Mouse (Mus musculus) hindbrain, embryonic 16.5 days (tissue): ENCODE data around the gene Scpep1. TPM values are rescaled to one million over a fixed set of nuclear protein-coding genes. Genes with fewer than 3 reads are reported as not detected.

Experiments used
- ATAC-seq: fragments of 200-750 bp; cut with Nextera tagmentation; 2 replicates; pipeline ENCODE4 v1.8.0; 2017; ENCODE audit warnings: moderate TSS enrichment, moderate library complexity
- H3K27ac ChIP-seq: fragments of 300-500 bp; sonication (generic); 2 replicates; pipeline ENCODE4 v1.5.1; 2014; ENCODE audit warnings: low read depth, mild to moderate bottlenecking, control low read depth, low read length, moderate library complexity
- H3K27me3 ChIP-seq: fragments of 300-500 bp; sonication (generic); replicated peaks from 2 replicates; pipeline ENCODE4 v1.6.1; 2014; ENCODE audit warnings: low read length; ENCODE audit not compliant: control insufficient read depth, insufficient read depth
- H3K36me3 ChIP-seq: fragments of 300-500 bp; sonication (generic); 2 replicates; pipeline ENCODE4 v1.6.1; 2014; ENCODE audit warnings: mild to moderate bottlenecking, low read length, moderate library complexity, mixed read lengths; ENCODE audit not compliant: control insufficient read depth, insufficient read depth
- H3K4me1 ChIP-seq: fragments of 300-500 bp; sonication (generic); 2 replicates; pipeline ENCODE4 v1.6.1; 2014; ENCODE audit warnings: low read depth, low read length; ENCODE audit not compliant: control insufficient read depth, insufficient read depth
- H3K4me2 ChIP-seq: fragments of 300-500 bp; sonication (generic); 2 replicates; pipeline ENCODE4 v1.6.1; 2014; ENCODE audit warnings: mild to moderate bottlenecking, low read length, control low read depth, moderate library complexity
- H3K4me3 ChIP-seq: fragments of 300-500 bp; sonication (generic); 2 replicates; pipeline ENCODE4 v1.5.1; 2014; ENCODE audit warnings: mild to moderate bottlenecking, low read length, control low read depth, moderate library complexity
- H3K9ac ChIP-seq: fragments of 300-500 bp; sonication (generic); 2 replicates; pipeline ENCODE4 v1.6.1; 2014; ENCODE audit warnings: low read depth, mild to moderate bottlenecking, control low read depth, low read length, moderate library complexity
- H3K9me3 ChIP-seq: fragments of 300-500 bp; sonication (generic); 2 replicates; pipeline ENCODE4 v1.6.1; 2014; ENCODE audit warnings: mild to moderate bottlenecking, low read length, moderate library complexity; ENCODE audit not compliant: control insufficient read depth
- WGBS: fragments of 180-500 bp; shearing (Covaris S2); extraction: QIAGEN DNeasy Blood & Tissue Kit; methylation state at CpG from one replicate; pipeline ENCODE4 v1.1.7; 2014; 5-methylcytosine and 5-hydroxymethylcytosine counted together
- polyA plus RNA-seq: library from polyadenylated mRNA; unstranded; fragments of >200 nt; fragmentation: Nextera tagmentation; extraction: Ambion mirVana; gene quantifications from 2 replicates; pipeline ENCODE4 v1.2.1, GENCODE M21; 2015

Scpep1 gene
- polyA plus RNA-seq: 38.4 and 40.0 TPM in 2 replicates

- Histone ChIP-seq H3K4me1 (0 out of 2 replicates have a peak, but pooled peaks cover 3% of the 10 kb centered on the region), H3K36me3 (no peaks in the 10 kb centered on the region; the same call in 1 of the 2 replicates), H3K27me3 (no peaks in the 10 kb centered on the region), H3K4me3 (peak within 1 kb of the TSS; percentile 63), H3K27ac (peak within 1 kb of the TSS; percentile 75), H3K4me2 (peak within 1 kb of the TSS; percentile 69), H3K9me3 (no peaks in the 10 kb centered on the region), H3K9ac (peak within 1 kb of the TSS; percentile 66)
- WGBS: 5% methylated on average over 34 of the region's 34 CpGs
- peak; percentile 98 for ATAC-seq
These were observed at the start of gene Scpep1 for GRCm38 (mm10) chr11:88955217-88955969. Scpep1 (minus strand) TSS chr11:88955465.

GRCm38 (mm10) chr11:89003726-89004125 is 48.5 kb upstream of the Scpep1 start:
- Histone ChIP-seq H3K4me2 (no peak overlapping the region), H3K36me3 (no peaks in the 10 kb centered on the region), H3K4me1 (peaks cover 3% of the 10 kb centered on the region; the same call in 1 of the 2 replicates), H3K27ac (no peak overlapping the region), H3K27me3 (peaks cover 19% of the 10 kb centered on the region), H3K4me3 (no peak overlapping the region), H3K9me3 (no peaks in the 10 kb centered on the region), H3K9ac (no peak overlapping the region)
- WGBS: 82% methylated on average over 4 of the region's 4 CpGs
- no peak for ATAC-seq

- H3K27ac ChIP-seq: no peak overlapping the region
- peaks cover 3% of the 10 kb centered on the region; the same call in 1 of the 2 replicates for H3K4me1 ChIP-seq
- H3K4me3 ChIP-seq: no peak overlapping the region
- no peak overlapping the region for H3K9ac ChIP-seq
- H3K4me2 ChIP-seq: peak overlapping the region; percentile 2
- no peak for ATAC-seq
- H3K27me3 ChIP-seq: peaks cover 21% of the 10 kb centered on the region
- H3K36me3 ChIP-seq: no peaks in the 10 kb centered on the region
- 57% methylated on average over 6 of the region's 6 CpGs for WGBS
- H3K9me3 ChIP-seq: no peaks in the 10 kb centered on the region
These were observed 47.8 kb upstream of the Scpep1 start for GRCm38 (mm10) chr11:89003078-89003477.

GRCm38 (mm10) chr11:89002621-89003020 is 47.4 kb upstream of the Scpep1 start:
- Histone ChIP-seq H3K4me1 (peaks cover 3% of the 10 kb centered on the region; the same call in 1 of the 2 replicates), H3K4me3 (no peak overlapping the region), H3K4me2 (peak overlapping the region; percentile 2), H3K9ac (no peak overlapping the region), H3K27ac (no peak overlapping the region), H3K27me3 (peaks cover 21% of the 10 kb centered on the region), H3K36me3 (no peaks in the 10 kb centered on the region), H3K9me3 (no peaks in the 10 kb centered on the region)
- WGBS: 65% methylated on average over 5 of the region's 5 CpGs
- ATAC-seq: peak; percentile 34; the same call in 1 of the 2 replicates

- Histone ChIP-seq H3K4me3 (no peak overlapping the region), H3K4me1 (peaks cover 3% of the 10 kb centered on the region; the same call in 1 of the 2 replicates), H3K27ac (no peak overlapping the region), H3K4me2 (0 out of 2 replicates have a peak overlapping the region, but pooled peaks have one; percentile 3), H3K9me3 (no peaks in the 10 kb centered on the region), H3K36me3 (no peaks in the 10 kb centered on the region), H3K9ac (no peak overlapping the region), H3K27me3 (peaks cover 21% of the 10 kb centered on the region)
- 88% methylated on average over 5 of the region's 5 CpGs for WGBS
- no peak for ATAC-seq
These were observed 46.8 kb upstream of the Scpep1 start for GRCm38 (mm10) chr11:89002068-89002467.

GRCm38 (mm10) chr11:89001569-89001968 is 46.3 kb upstream of the Scpep1 start:
- H3K4me1 ChIP-seq: peaks cover 3% of the 10 kb centered on the region; the same call in 1 of the 2 replicates
- H3K9ac ChIP-seq: no peak overlapping the region
- peaks cover 21% of the 10 kb centered on the region for H3K27me3 ChIP-seq
- H3K27ac ChIP-seq: no peak overlapping the region
- H3K4me2 ChIP-seq: no peak overlapping the region
- no peak for ATAC-seq
- no peaks in the 10 kb centered on the region for H3K36me3 ChIP-seq
- no peak overlapping the region for H3K4me3 ChIP-seq
- WGBS: 95% methylated on average over 7 of the region's 7 CpGs
- no peaks in the 10 kb centered on the region for H3K9me3 ChIP-seq

- Histone ChIP-seq H3K4me2 (no peak overlapping the region), H3K27ac (no peak overlapping the region), H3K4me3 (no peak overlapping the region), H3K27me3 (peaks cover 21% of the 10 kb centered on the region), H3K4me1 (peaks cover 3% of the 10 kb centered on the region; the same call in 1 of the 2 replicates), H3K9ac (no peak overlapping the region), H3K36me3 (no peaks in the 10 kb centered on the region), H3K9me3 (no peaks in the 10 kb centered on the region)
- no peak for ATAC-seq
These were observed 45.2 kb upstream of the Scpep1 start for GRCm38 (mm10) chr11:89000527-89000819.

- Histone ChIP-seq H3K9ac (peak overlapping the region; percentile 51; the same call in 1 of the 2 replicates), H3K36me3 (no peaks in the 10 kb centered on the region), H3K9me3 (no peaks in the 10 kb centered on the region), H3K4me1 (peaks cover 3% of the 10 kb centered on the region; the same call in 1 of the 2 replicates), H3K27me3 (peaks cover 21% of the 10 kb centered on the region), H3K4me3 (peak overlapping the region; percentile 42), H3K27ac (no peak overlapping the region; the same call in 1 of the 2 replicates), H3K4me2 (peak overlapping the region; percentile 55)
- no peak for ATAC-seq
- 26% methylated on average over 33 of the region's 33 CpGs for WGBS
These were observed 44.7 kb upstream of the Scpep1 start for GRCm38 (mm10) chr11:88999723-89000526.
